Mouse (Mus musculus) gastrocnemius, postnatal 10 days (tissue): ENCODE data around the gene Vopp1. TPM values are rescaled to one million over a fixed set of nuclear protein-coding genes. Genes with fewer than 3 reads are reported as not detected.

Experiments
- DNase-seq: peaks from one replicate; pipeline ENCODE4 v3.0.0; 2021; ENCODE audit warnings: mixed read lengths
- total RNA-seq, 2 experiments: library from RNA; stranded (reverse); gene quantifications; 2 replicates each; pipeline ENCODE4 v1.2.3; 2021

Vopp1 gene
- total RNA-seq, 2 experiments from 2014 or later = 8.8 to 12.1 TPM

GRCm38 (mm10) chr6:57784251-57784650 lies 40.7 kb downstream of the Vopp1 start:
- no peak for DNase-seq

GRCm38 (mm10) chr6:57782658-57783057 lies 42.3 kb downstream of the Vopp1 start:
- no peak for DNase-seq

GRCm38 (mm10) chr6:57780359-57780758 lies 44.6 kb downstream of the Vopp1 start:
- DNase-seq = no peak

- no peak for DNase-seq
These were observed 51.2 kb downstream of the Vopp1 start for GRCm38 (mm10) chr6:57773792-57774191.

GRCm38 (mm10) chr6:57770467-57771190 lies 54.3 kb downstream of the Vopp1 start:
- no peak for DNase-seq

GRCm38 (mm10) chr6:57768948-57769525 lies 55.9 kb downstream of the Vopp1 start:
- DNase-seq = no peak

- DNase-seq = no peak
These were observed 57.7 kb downstream of the Vopp1 start for GRCm38 (mm10) chr6:57767112-57767868.

- no peak for DNase-seq
These were observed 58.7 kb downstream of the Vopp1 start for GRCm38 (mm10) chr6:57766287-57766686.

GRCm38 (mm10) chr6:57765095-57765878 lies 59.7 kb downstream of the Vopp1 start:
- DNase-seq = peak; percentile 8

GRCm38 (mm10) chr6:57763054-57763453 lies 61.9 kb downstream of the Vopp1 start:
- no peak for DNase-seq

- DNase-seq = no peak
These were observed 70.8 kb downstream of the Vopp1 start for GRCm38 (mm10) chr6:57753962-57754759.

GRCm38 (mm10) chr6:57745748-57746129 lies 79.2 kb downstream of the Vopp1 start:
- DNase-seq = no peak

GRCm38 (mm10) chr6:57744974-57745747 lies 79.8 kb downstream of the Vopp1 start:
- no peak for DNase-seq

GRCm38 (mm10) chr6:57744123-57744522 lies 80.8 kb downstream of the Vopp1 start:
- no peak for DNase-seq

- DNase-seq = no peak
These were observed 81.6 kb downstream of the Vopp1 start for GRCm38 (mm10) chr6:57743333-57743732.

- DNase-seq = no peak
These were observed 82.2 kb downstream of the Vopp1 start for GRCm38 (mm10) chr6:57742749-57743148.

GRCm38 (mm10) chr6:57721347-57721746 lies 103.6 kb downstream of the Vopp1 start:
- DNase-seq = no peak

GRCm38 (mm10) chr6:57711726-57712125 lies 113.2 kb downstream of the Vopp1 start:
- DNase-seq = no peak

GRCm38 (mm10) chr6:57706721-57707120 lies 118.2 kb downstream of the Vopp1 start:
- no peak for DNase-seq

- DNase-seq = no peak
These were observed 121.3 kb downstream of the Vopp1 start for GRCm38 (mm10) chr6:57703703-57704102.
